In genomic region chr14:21983950-21984730, GRCm38 (mm10) we compare ENCODE assay signal across 8 mouse cellular contexts. TPM values are rescaled to one million over a fixed set of nuclear protein-coding genes. Genes with fewer than 3 reads are reported as not detected.
DNase-seq lines count a peak whose midpoint lies in the region; ATAC-seq lines count a peak whose summit lies in the region.

No protein-coding gene starts in this region.

- H3K9ac ChIP-seq in heart, embryonic 13.5 days = peak overlapping the region; percentile 91
- H3K9ac ChIP-seq in hindbrain, embryonic 14.5 days = peak overlapping the region; percentile 87
- peak overlapping the region; percentile 91 for H3K9ac ChIP-seq in midbrain, embryonic 13.5 days (replicated peaks)

- intact Hi-C loops in heart, postnatal 36 days (cut with DNase I) = loop anchor here (5.0 to 10.0 kb wide), 5 partner anchors 132 to 1063 kb away; no protein-coding TSS in a partner anchor

- WGBS in heart, embryonic 13.5 days = 16% methylated on average over 18 of the region's 18 CpGs
- 4% methylated on average over 18 of the region's 18 CpGs for WGBS in hindbrain, embryonic 14.5 days
- WGBS in midbrain, embryonic 13.5 days = 3% methylated on average over 18 of the region's 18 CpGs

- H3K27me3 ChIP-seq in heart, embryonic 13.5 days (replicated peaks) = peaks cover 47% of the 10 kb centered on the region
- H3K27me3 ChIP-seq in hindbrain, embryonic 14.5 days (ENCODE audit: control insufficient read depth, insufficient read depth, low read length) = 0 out of 2 replicates have a peak, but pooled peaks cover 5% of the 10 kb centered on the region
- H3K27me3 ChIP-seq in midbrain, embryonic 13.5 days = peaks cover 34% of the 10 kb centered on the region

- peaks cover 49% of the 10 kb centered on the region for H3K4me1 ChIP-seq in heart, embryonic 13.5 days
- no peaks in the 10 kb centered on the region for H3K4me1 ChIP-seq in brown adipose tissue, adult 24 weeks (ENCODE audit: control insufficient read depth, insufficient read depth, insufficient read length, low read length)
- H3K4me1 ChIP-seq in hindbrain, embryonic 14.5 days (replicated peaks; ENCODE audit: control insufficient read depth, insufficient read depth, low read length) = peaks cover 25% of the 10 kb centered on the region; the same call in 1 of the 2 replicates
- peaks cover 49% of the 10 kb centered on the region for H3K4me1 ChIP-seq in midbrain, embryonic 13.5 days (replicated peaks)

- H3K27ac ChIP-seq in heart, embryonic 13.5 days (replicated peaks) = peak overlapping the region; percentile 96; the same call in 1 of the 2 replicates
- peak overlapping the region; percentile 69; the same call in 1 of the 2 replicates for H3K27ac ChIP-seq in brown adipose tissue, adult 24 weeks (replicated peaks; ENCODE audit: low read depth, low read length)
- peak overlapping the region; percentile 96 for H3K27ac ChIP-seq in hindbrain, embryonic 14.5 days
- H3K27ac ChIP-seq in midbrain, embryonic 13.5 days = peak overlapping the region; percentile 95

- H3K4me2 ChIP-seq in heart, embryonic 13.5 days = peak overlapping the region; percentile 95
- H3K4me2 ChIP-seq in hindbrain, embryonic 14.5 days (replicated peaks) = peak overlapping the region; percentile 84
- peak overlapping the region; percentile 83 for H3K4me2 ChIP-seq in midbrain, embryonic 13.5 days (replicated peaks)

- H3K9me3 ChIP-seq in heart, embryonic 13.5 days = no peaks in the 10 kb centered on the region
- H3K9me3 ChIP-seq in hindbrain, embryonic 14.5 days (ENCODE audit: control insufficient read depth, low read length) = no peaks in the 10 kb centered on the region
- no peaks in the 10 kb centered on the region for H3K9me3 ChIP-seq in midbrain, embryonic 13.5 days

- H3K4me3 ChIP-seq in heart, embryonic 13.5 days = peak overlapping the region; percentile 84
- H3K4me3 ChIP-seq in brown adipose tissue, adult 24 weeks (ENCODE audit: insufficient read depth, low read depth, low read length) = peak overlapping the region; percentile 73
- H3K4me3 ChIP-seq in hindbrain, embryonic 14.5 days (replicated peaks; ENCODE audit: low read length) = peak overlapping the region; percentile 80
- peak overlapping the region; percentile 87 for H3K4me3 ChIP-seq in midbrain, embryonic 13.5 days (replicated peaks)

- DNase-seq in heart, postnatal 36 days = no peak
- peak; percentile 48 for DNase-seq in hindbrain, embryonic 14.5 days (ENCODE audit: low spot score)
- DNase-seq in cerebellum, postnatal 4 days (ENCODE audit: low spot score in 2 of 2) = no peak
- no peak for DNase-seq in frontal cortex, postnatal 36 days (ENCODE audit: low spot score in 2 of 2)
- DNase-seq in B cell, adult 2 months = no peak

- ATAC-seq in heart, embryonic 13.5 days (ENCODE audit: extremely low read depth, insufficient number of reproducible peaks, low FRiP score, low TSS enrichment) = no peak
- no peak for ATAC-seq in hindbrain, embryonic 14.5 days (ENCODE audit: low FRiP score)
- no peak for ATAC-seq in midbrain, embryonic 13.5 days

- H3K36me3 ChIP-seq in heart, embryonic 13.5 days = peaks cover 11% of the 10 kb centered on the region
- H3K36me3 ChIP-seq in hindbrain, embryonic 14.5 days (replicated peaks; ENCODE audit: control insufficient read depth, insufficient read depth) = peaks cover 10% of the 10 kb centered on the region; the same call in 1 of the 2 replicates
- H3K36me3 ChIP-seq in midbrain, embryonic 13.5 days = peaks cover 11% of the 10 kb centered on the region; the same call in 1 of the 2 replicates

RNA-seq across cellular contexts. Expression of gene Zfp503, which starts 5.3 kb away (rescaled TPM):
- polyA plus RNA-seq in heart, embryonic 13.5 days (2015; fragmentation: Nextera tagmentation; extraction: Ambion mirVana) = 3.3 and 4.2 TPM in 2 replicates
- total RNA-seq in heart, postnatal 36 days (2021) = 1 to 10 TPM; 1.8 to 2.2 TPM
- 4.0 and 5.1 TPM in 2 replicates for polyA plus RNA-seq in brown adipose tissue, adult 24 weeks (2012; ENCODE audit: insufficient read depth, insufficient read length, missing spikeins)
- polyA plus RNA-seq in hindbrain, embryonic 14.5 days (2014; fragmentation: Nextera tagmentation; extraction: Ambion mirVana) = 9.3 and 11.6 TPM in 2 replicates
- polyA plus RNA-seq in midbrain, embryonic 13.5 days (2015; fragmentation: Nextera tagmentation; extraction: Ambion mirVana) = 8.0 and 11.0 TPM in 2 replicates

RNA-seq across cellular contexts. Expression of gene Lrmda, which starts 35.4 kb away (rescaled TPM):
- polyA plus RNA-seq in heart, embryonic 13.5 days (2015; fragmentation: Nextera tagmentation; extraction: Ambion mirVana) = 0.43 and 0.60 TPM in 2 replicates
- total RNA-seq in heart, postnatal 36 days (2021) = 1 to 10 TPM; 1.1 to 1.7 TPM
- 12.9 and 15.7 TPM in 2 replicates for polyA plus RNA-seq in brown adipose tissue, adult 24 weeks (2012; ENCODE audit: insufficient read depth, insufficient read length, missing spikeins)
- polyA plus RNA-seq in hindbrain, embryonic 14.5 days (2014; fragmentation: Nextera tagmentation; extraction: Ambion mirVana) = 0.43 and 0.64 TPM in 2 replicates
- polyA plus RNA-seq in midbrain, embryonic 13.5 days (2015; fragmentation: Nextera tagmentation; extraction: Ambion mirVana) = 0.23 TPM in 1 of 2 replicates, not detected in the other
